Mouse (Mus musculus): Measurements from ENCODE around the gene Cbl. TPM values are rescaled to one million over a fixed set of nuclear protein-coding genes. Genes with fewer than 3 reads are reported as not detected.
"Not testable (repeated sequence)": the region's sequence is repeated elsewhere in the genome, so short reads cannot be mapped to it uniquely, and the experiment has no call there.

Gene Cbl
- total RNA-seq, 4 experiments from 2014 or later = 58.7 to 75.3 (median 65.0) TPM

- DNase-seq (ENCODE audit: low spot score in 2 of 2) = peak in 1 of 2 experiments; percentile 53
Measured at GRCm38 (mm10) chr9:44130581-44131275, 103.1 kb downstream of the Cbl start.

GRCm38 (mm10) chr9:44130034-44130433 is 103.8 kb downstream of the Cbl start:
- DNase-seq (ENCODE audit: low spot score in 2 of 2) = no peak

GRCm38 (mm10) chr9:44129633-44130032 is 104.2 kb downstream of the Cbl start:
- DNase-seq (ENCODE audit: low spot score in 2 of 2) = no peak

- DNase-seq (ENCODE audit: low spot score in 2 of 2) = no peak
Measured at GRCm38 (mm10) chr9:44127351-44127801, 106.5 kb downstream of the Cbl start.

DNA sequence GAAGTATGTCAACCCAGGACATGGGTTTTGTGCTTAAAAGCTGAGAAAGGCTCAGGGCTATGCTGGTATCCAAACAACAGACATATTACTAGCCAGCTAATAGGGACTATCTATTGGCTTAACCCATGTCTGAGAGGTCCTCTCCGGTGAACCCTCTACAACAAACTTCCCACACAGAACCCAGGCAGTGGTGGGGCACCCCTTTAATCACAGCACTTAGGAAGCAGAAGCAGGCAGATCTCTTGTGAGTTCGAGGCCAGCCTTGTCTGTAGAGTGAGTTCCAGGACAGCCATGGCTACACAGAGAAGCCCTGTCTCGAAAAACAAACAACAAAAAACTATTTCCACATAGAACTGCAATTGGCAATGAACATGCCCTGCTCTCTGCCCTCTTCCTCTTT is 107.1 kb downstream of the Cbl start:
- DNase-seq (ENCODE audit: low spot score in 2 of 2) = no peak

DNA sequence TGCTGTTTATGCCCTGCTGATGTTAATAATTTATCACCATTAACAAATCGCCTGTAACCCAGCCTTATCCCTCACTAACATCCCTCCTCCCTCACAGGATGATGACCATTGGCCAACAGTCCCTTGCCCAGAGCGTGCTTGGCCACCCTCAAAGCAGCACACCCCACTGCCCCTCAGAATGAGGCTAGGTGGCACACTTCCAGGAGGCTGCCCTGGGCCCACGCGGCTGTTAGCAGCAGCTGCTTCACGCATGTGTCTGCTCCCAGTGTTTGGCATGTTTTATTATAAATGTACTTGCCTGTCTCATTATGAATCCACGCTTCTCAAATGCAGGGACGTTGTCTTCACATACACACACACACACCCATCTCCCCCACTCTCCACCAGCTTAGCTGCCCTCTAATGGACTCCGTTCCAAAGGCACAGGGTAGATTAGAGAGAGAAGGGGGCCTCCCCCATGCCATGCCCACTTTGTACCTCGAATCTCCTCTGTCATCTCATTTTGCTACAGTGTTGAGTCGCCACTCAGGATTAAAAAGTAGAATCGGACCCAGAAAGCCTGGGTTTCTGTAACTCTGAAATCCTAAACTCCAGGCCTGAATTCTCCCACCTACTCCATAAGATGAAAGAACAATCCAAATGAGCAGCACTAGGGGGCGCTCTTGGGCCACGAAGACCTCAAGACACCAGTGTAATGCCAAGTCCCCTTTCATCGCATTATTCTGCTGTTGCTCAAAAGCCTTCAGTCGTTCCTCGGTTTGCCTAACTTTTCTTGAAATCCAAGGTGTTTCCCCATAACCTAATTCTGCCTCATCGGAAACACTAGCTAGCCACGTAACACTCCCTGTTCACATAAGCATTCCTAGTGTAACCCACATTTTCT is 108.1 kb downstream of the Cbl start:
- DNase-seq (ENCODE audit: low spot score in 2 of 2) = peak; percentile 74 to 91

- no peak for DNase-seq (ENCODE audit: low spot score in 2 of 2)
Measured at GRCm38 (mm10) chr9:44125026-44125425, 108.8 kb downstream of the Cbl start.

DNA sequence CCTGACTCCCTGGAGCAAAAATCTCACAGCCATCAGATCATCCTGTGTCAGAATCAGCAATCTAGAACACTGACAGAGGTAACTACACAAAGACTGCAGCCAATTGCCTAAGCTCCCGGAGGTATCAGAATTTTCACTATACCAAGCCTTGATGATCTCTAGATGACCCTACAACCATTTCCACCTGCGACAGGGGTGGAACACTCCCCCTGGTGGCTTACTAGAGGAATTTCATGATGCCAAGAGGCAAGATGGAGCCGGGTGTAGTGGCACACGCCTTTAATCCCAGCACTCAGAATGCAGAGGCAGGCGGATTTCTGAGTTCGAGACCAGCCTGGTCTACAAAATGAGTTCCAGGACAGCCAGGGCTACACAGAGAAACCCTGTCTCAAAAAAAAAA is 109.5 kb downstream of the Cbl start:
- no peak for DNase-seq (ENCODE audit: low spot score in 2 of 2)

DNA sequence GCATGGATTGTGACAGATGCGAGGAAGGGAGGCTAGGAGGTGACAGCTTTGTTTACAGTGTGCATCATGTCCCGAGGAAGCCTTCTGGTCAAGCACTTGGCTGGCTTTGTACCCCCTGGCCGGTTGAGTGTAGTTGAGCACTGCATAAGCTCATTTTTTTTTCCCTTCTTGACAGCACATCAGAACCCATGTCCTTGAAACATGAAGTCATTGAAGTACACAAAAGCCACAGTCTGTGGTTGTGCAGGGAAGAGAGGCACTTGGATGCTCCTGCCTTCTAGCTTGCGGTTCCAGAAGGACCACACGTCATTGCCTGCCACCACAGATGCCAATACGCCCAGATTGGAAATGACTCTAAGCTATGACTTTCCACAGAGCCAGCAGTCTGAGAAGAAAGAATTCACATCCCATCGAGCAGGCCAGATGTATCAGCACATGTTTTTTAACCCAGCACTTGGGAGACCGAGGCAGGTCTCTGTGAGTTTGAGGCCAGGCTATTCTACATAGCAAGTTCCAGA is 113.8 kb downstream of the Cbl start:
- peak in 1 of 2 experiments; percentile 45 for DNase-seq (ENCODE audit: low spot score in 2 of 2)

DNA sequence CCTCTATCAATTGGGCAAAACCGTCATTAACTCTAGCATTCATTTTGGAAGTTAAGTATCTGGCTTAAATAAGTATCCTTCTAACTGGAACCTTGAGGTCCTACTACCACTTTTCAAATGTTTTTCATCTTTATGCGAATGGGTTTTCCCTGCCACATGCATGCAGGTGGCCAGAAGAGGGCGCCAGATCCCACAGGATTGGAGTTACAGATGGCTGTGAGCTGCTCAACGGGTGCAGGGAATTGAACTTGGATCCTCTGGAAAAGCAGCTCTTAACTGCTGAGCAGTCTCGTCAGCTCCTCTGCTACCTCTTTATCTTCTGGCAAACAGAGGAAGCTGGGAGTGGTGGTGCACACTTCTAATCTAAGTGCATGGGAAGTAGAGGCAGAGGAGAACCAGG is 114.8 kb downstream of the Cbl start:
- no peak for DNase-seq (ENCODE audit: low spot score in 2 of 2)

- DNase-seq (ENCODE audit: low spot score in 2 of 2) = no peak
Measured at GRCm38 (mm10) chr9:44116182-44116581, 117.7 kb downstream of the Cbl start.

GRCm38 (mm10) chr9:44115599-44115998 is 118.2 kb downstream of the Cbl start:
- DNase-seq (ENCODE audit: low spot score in 2 of 2) = no peak

GRCm38 (mm10) chr9:44114453-44114852 is 119.4 kb downstream of the Cbl start:
- no peak for DNase-seq (ENCODE audit: low spot score in 2 of 2)

GRCm38 (mm10) chr9:44113105-44113789 is 120.6 kb downstream of the Cbl start, which contains the start of the genes Gm49380 and Rnf26:
Gene Gm49380, minus strand, starts transcription at chr9:44113500.
Gene Rnf26, minus strand, starts transcription at chr9:44113517.
- peak; percentile 96 to 97 for DNase-seq (ENCODE audit: low spot score in 2 of 2)

DNA sequence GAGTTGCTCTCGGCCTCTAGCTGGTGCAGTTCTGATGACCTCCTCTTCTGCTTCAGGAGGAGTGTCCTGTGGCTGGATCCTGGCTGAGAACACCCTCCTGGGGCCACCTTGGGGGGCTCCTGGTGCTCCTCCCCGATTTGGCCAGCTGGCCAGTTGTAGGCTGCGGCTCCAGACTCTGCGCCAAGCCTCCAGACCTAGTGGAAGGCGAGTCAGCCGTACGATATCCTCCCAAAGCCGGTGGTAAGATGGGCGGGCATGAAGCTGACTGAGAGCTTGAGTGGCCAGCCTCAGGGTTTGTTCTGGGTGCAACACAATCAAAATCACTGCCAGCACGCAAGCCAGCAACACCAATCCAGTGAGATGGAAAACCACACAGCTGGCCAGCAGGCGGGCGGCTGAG is 121.9 kb downstream of the Cbl start:
- DNase-seq (ENCODE audit: low spot score in 2 of 2) = not testable (repeated sequence)

DNA sequence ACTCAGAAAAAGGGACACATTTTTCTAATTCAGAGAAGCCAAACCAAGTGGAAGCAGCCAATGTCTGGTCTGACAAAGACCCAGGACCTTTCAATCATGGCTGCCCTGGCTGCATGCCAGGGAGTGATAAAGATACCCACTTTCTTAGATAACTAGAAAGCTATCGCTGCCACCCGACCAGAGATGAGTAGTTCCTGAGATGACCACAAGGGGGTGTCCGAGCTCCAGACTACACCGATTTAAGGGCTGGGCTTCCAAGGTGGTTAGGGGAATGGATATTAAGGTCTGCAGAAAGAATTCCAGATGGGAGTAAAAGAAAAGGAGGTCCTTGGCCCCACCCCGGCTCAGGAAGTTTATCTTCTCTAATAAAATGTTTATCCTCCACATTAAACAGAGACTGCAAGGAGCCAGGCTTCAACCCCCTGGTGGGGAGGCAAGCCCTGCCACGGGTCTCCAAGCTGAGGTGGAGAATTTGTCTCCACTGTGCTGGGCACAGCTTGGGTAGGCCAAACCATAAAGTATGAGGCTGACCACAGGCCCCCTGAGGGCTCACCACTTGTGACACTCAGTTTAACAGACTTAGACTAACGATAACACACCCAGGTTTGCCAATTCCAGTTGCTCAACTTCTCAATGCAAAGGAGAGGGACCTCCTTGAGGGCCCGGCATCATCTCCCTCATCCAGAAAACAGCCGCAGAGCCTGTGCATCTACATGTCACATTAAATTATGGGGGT is 124.3 kb downstream of the Cbl start:
- peak in 1 of 2 experiments; percentile 83 for DNase-seq (ENCODE audit: low spot score in 2 of 2)

- DNase-seq (ENCODE audit: low spot score in 2 of 2) = peak in 1 of 2 experiments; percentile 10
Measured at GRCm38 (mm10) chr9:44108269-44109055, 125.4 kb downstream of the Cbl start.

GRCm38 (mm10) chr9:44107557-44108179 is 126.2 kb downstream of the Cbl start:
- DNase-seq (ENCODE audit: low spot score in 2 of 2) = peak in 1 of 2 experiments; percentile 29

DNA sequence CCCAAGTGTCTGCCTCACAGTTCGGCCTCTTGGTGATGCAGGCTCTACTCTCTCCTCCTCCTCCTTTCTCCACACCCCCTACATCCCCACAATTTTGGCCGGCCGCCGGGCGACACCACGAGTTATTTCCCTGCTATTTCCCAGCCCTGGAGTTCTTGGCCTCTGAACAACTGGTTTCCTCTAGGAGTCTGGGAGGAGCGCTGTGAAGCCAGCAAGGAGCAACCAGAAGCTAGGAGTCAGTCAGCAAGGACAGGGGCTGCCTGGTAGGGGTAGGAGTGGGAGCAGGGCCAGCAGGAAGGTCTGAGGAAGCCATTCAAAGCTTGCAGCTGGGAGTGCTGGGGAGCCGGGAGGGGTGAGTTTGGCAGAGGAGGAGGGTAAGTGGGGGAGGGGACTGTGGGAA is 126.7 kb downstream of the Cbl start, which contains the start of gene C1qtnf5:
C1qtnf5 (plus strand) TSS at position 136 of the 400 bp plus-strand sequence.
- peak; percentile 64 to 81 for DNase-seq (ENCODE audit: low spot score in 2 of 2)
